Mouse (Mus musculus): ENCODE measurements at regions not wholly inside any gene's neighbourhood (a gene's known extent, or its start where the extent isn't known, plus 50 kb on each side); places are given as distances from the start of the nearest gene placed in this dataset.

GRCm38 (mm10) chr1:69746575-69747290 lies 59.7 kb upstream of the Ikzf2 start:
- no peak for DNase-seq (ENCODE audit: low spot score in 2 of 2)

- DNase-seq (ENCODE audit: low spot score in 2 of 2) = no peak
These were observed 65.7 kb upstream of the Ikzf2 start for GRCm38 (mm10) chr1:69752724-69753123.

- no peak for DNase-seq (ENCODE audit: low spot score in 2 of 2)
These were observed 69.1 kb upstream of the Spag16 start for GRCm38 (mm10) chr1:69757702-69758101.

- DNase-seq (ENCODE audit: low spot score in 2 of 2) = peak in 1 of 2 experiments; percentile 2
These were observed 67.2 kb upstream of the Spag16 start for GRCm38 (mm10) chr1:69759544-69759943.

- DNase-seq (ENCODE audit: low spot score in 2 of 2) = no peak
These were observed 58.1 kb upstream of the Spag16 start for GRCm38 (mm10) chr1:69768714-69769113.

- DNase-seq (ENCODE audit: low spot score in 2 of 2) = no peak
These were observed 56.6 kb upstream of the Spag16 start for GRCm38 (mm10) chr1:69770209-69770608.

GRCm38 (mm10) chr1:69771436-69771835 lies 55.3 kb upstream of the Spag16 start:
- DNase-seq (ENCODE audit: low spot score in 2 of 2) = no peak

GRCm38 (mm10) chr1:69775589-69775988 lies 51.2 kb upstream of the Spag16 start:
- no peak for DNase-seq (ENCODE audit: low spot score in 2 of 2)

All from layer of hippocampus, postnatal 14 days (tissue).